Mouse (Mus musculus) stomach, embryonic 14.5 days (tissue): ENCODE data around the gene Rras. TPM values are rescaled to one million over a fixed set of nuclear protein-coding genes. Genes with fewer than 3 reads are reported as not detected.

Source experiments
- ATAC-seq: fragments of 200-750 bp; cut with Nextera tagmentation; 2 replicates; pipeline ENCODE4 v1.8.0; 2017; ENCODE audit warnings: low read depth, moderate TSS enrichment; ENCODE audit not compliant: insufficient number of reproducible peaks, insufficient read depth, low FRiP score
- H3K27ac ChIP-seq: fragments of 300-500 bp; sonication (generic); 2 replicates; pipeline ENCODE4 v1.5.1; 2014; ENCODE audit warnings: mild to moderate bottlenecking, low read length, moderate library complexity, mixed read lengths
- H3K27me3 ChIP-seq: fragments of 300-500 bp; sonication (generic); 2 replicates; pipeline ENCODE4 v1.6.1; 2014; ENCODE audit warnings: low read length, control low read depth, mixed read lengths; ENCODE audit not compliant: control insufficient read depth, insufficient read depth
- H3K36me3 ChIP-seq: fragments of 300-500 bp; sonication (generic); 2 replicates; pipeline ENCODE4 v1.6.1; 2014; ENCODE audit warnings: mild to moderate bottlenecking, control low read depth, low read length, moderate library complexity, mixed read lengths; ENCODE audit not compliant: control insufficient read depth, insufficient read depth
- H3K4me1 ChIP-seq: fragments of 300-500 bp; sonication (generic); 2 replicates; pipeline ENCODE4 v1.6.1; 2014; ENCODE audit warnings: low read length, control low read depth, mixed read lengths; ENCODE audit not compliant: control insufficient read depth, insufficient read depth
- H3K4me2 ChIP-seq: fragments of 300-500 bp; sonication (generic); replicated peaks from 2 replicates; pipeline ENCODE4 v1.6.1; 2014; ENCODE audit warnings: low read depth, low read length, control low read depth
- H3K4me3 ChIP-seq: fragments of 300-500 bp; sonication (generic); 2 replicates; pipeline ENCODE4 v1.5.1; 2014; ENCODE audit warnings: low read depth, low read length, control low read depth
- H3K9ac ChIP-seq: fragments of 300-500 bp; sonication (generic); replicated peaks from 2 replicates; pipeline ENCODE4 v1.6.1; 2014; ENCODE audit warnings: low read depth, mild to moderate bottlenecking, control low read depth, low read length, moderate library complexity, mixed read lengths
- H3K9me3 ChIP-seq: fragments of 300-500 bp; sonication (generic); 2 replicates; pipeline ENCODE4 v1.6.1; 2016; ENCODE audit warnings: low read depth, low read length, control low read depth; ENCODE audit not compliant: control insufficient read depth
- WGBS: fragments of 180-500 bp; shearing (Covaris S2); extraction: QIAGEN DNeasy Blood & Tissue Kit; methylation state at CpG from one replicate; pipeline ENCODE4 v1.1.7; 2014; 5-methylcytosine and 5-hydroxymethylcytosine counted together
- polyA plus RNA-seq: library from polyadenylated mRNA; unstranded; fragments of >200 nt; fragmentation: Nextera tagmentation; extraction: Ambion mirVana; gene quantifications from 2 replicates; pipeline ENCODE4 v1.2.1, GENCODE M21; 2014

Rras gene
- 71.0 and 75.0 TPM in 2 replicates for polyA plus RNA-seq

DNA sequence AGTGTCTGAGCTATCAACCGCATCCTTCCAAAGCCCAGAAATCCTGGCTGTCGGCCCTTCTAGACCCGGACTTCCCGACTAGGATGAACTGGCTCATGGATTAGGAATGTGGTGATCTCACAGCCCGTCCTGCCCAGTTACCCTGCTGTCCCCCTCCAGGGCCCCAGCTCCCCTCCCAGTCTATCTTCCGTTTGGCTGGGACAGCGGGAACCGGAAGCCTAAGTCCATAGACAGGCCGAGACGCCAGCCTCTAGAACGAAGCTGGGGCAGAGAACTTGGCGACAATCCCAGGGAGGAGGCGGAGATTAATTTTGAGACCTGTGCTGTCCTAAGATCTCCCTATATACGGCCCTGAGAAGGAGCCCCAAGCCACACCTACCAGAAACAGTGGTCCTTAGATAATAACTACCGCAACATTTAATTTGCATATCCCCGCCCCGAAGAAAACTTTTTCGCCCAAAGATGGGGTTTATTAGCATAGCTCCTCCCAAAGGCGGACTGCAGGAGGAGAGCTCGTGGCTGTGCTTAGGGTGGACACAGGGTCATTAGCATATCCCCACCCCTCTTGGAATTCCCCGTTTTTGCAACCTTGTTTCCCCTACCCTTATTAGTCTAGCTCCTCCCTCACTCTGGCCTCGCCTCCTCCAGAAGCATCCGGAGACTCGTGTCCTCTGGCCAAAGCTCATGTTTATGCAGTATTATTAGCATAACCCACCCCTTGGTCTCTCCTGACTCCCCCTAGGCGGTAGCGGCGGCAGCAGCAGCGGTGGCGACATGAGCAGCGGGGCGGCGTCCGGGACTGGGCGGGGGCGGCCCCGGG is at the start of gene Rras:
TSS of gene Rras (plus strand) at position 720 of the 820 bp plus-strand sequence.
- Histone ChIP-seq H3K27ac (peak within 1 kb of the TSS; percentile 99), H3K4me2 (peak within 1 kb of the TSS; percentile 66), H3K9me3 (no peaks in the 10 kb centered on the region), H3K9ac (peak within 1 kb of the TSS; percentile 59), H3K4me1 (peaks cover 15% of the 10 kb centered on the region; the same call in 1 of the 2 replicates), H3K27me3 (no peaks in the 10 kb centered on the region), H3K36me3 (peaks cover 14% of the 10 kb centered on the region), H3K4me3 (peak within 1 kb of the TSS; percentile 97)
- WGBS: under 1% methylated on average over 36 of the region's 36 CpGs
- peak; percentile 91 for ATAC-seq

DNA sequence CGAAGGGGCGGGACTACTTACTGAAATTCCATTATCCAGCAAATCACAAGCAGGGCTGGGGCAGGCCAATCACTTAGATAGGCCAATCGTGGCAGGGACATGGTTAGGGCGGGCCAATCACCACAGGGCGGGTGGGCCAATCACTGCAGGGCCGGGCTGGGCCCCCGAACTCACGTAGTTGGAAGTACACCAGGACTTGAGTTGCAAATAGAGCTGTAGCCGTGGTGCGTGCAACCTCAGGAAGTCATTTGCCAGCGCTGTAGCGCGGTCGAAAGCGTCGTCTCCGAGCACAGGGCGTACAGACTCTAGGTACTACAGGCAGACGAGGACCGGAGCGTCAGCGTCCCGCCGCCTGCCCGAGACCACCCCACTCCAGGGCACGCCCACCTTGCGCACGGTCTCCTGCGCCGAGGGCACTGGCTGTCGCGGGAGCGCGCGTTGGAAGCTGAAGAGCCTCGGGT is 47.5 kb upstream of the Rras start:
- Histone ChIP-seq H3K4me1 (peaks cover 11% of the 10 kb centered on the region), H3K9ac (peak overlapping the region; percentile 33; the same call in 1 of the 2 replicates), H3K27ac (peak overlapping the region; percentile 77; the same call in 1 of the 2 replicates), H3K9me3 (no peaks in the 10 kb centered on the region), H3K27me3 (no peaks in the 10 kb centered on the region), H3K4me2 (peak overlapping the region; percentile 76), H3K36me3 (peaks cover 7% of the 10 kb centered on the region), H3K4me3 (peak overlapping the region; percentile 45)
- ATAC-seq: peak; percentile 94
- under 1% methylated on average over 36 of the region's 36 CpGs for WGBS

DNA sequence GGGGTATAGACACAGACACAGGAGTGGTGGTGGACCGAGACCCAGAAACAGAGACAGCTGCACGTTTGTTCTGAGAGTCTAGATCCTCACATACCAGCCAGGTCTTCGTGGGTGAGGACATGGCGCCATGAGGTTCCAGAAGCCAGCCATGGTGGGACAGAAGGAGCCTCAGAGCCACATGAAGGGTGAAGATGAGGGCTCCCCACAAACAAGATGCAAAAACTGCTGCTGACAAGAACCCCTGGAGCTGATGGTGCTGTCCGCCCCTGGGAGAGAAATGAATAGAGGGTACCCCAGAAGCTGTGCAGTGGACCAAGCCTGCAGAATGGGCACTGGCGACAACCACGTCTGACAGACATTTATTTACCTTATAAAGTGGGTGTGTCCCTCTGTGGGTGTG is 46.6 kb upstream of the Rras start:
- Histone ChIP-seq H3K4me3 (peak overlapping the region; percentile 45), H3K36me3 (peaks cover 7% of the 10 kb centered on the region), H3K4me2 (peak overlapping the region; percentile 76), H3K9me3 (no peaks in the 10 kb centered on the region), H3K27me3 (no peaks in the 10 kb centered on the region), H3K9ac (no peak overlapping the region), H3K4me1 (peaks cover 11% of the 10 kb centered on the region), H3K27ac (no peak overlapping the region)
- WGBS: 62% methylated on average over 7 of the region's 7 CpGs
- no peak for ATAC-seq

- no peak for ATAC-seq
- H3K27ac ChIP-seq: peak overlapping the region; percentile 69
- peak overlapping the region; percentile 64 for H3K4me2 ChIP-seq
- H3K36me3 ChIP-seq: peaks cover 26% of the 10 kb centered on the region
- peak overlapping the region; percentile 36 for H3K9ac ChIP-seq
- 37% methylated on average over 14 of the region's 14 CpGs for WGBS
- H3K27me3 ChIP-seq: no peaks in the 10 kb centered on the region
- H3K4me1 ChIP-seq: peaks cover 11% of the 10 kb centered on the region
- H3K9me3 ChIP-seq: no peaks in the 10 kb centered on the region
- H3K4me3 ChIP-seq: peak overlapping the region; percentile 47
These were observed 44.2 kb upstream of the Rras start for GRCm38 (mm10) chr7:44973415-44974130.

- H3K36me3 ChIP-seq: peaks cover 36% of the 10 kb centered on the region
- H3K9ac ChIP-seq: peak within 1 kb of the TSS; percentile 36
- peak within 1 kb of the TSS; percentile 47 for H3K4me3 ChIP-seq
- H3K4me1 ChIP-seq: peaks cover 11% of the 10 kb centered on the region
- peak within 1 kb of the TSS; percentile 64 for H3K4me2 ChIP-seq
- 3% methylated on average over 22 of the region's 22 CpGs for WGBS
- peak; percentile 40; the same call in 1 of the 2 replicates for ATAC-seq
- no peaks in the 10 kb centered on the region for H3K9me3 ChIP-seq
- peak within 1 kb of the TSS; percentile 82 for H3K27ac ChIP-seq
- no peaks in the 10 kb centered on the region for H3K27me3 ChIP-seq
These were observed 43.2 kb upstream of the Rras start, which contains the start of gene Cpt1c for GRCm38 (mm10) chr7:44974383-44975116. Cpt1c (minus strand) TSS chr7:44974851.

- 22% methylated on average over 6 of the region's 6 CpGs for WGBS
- Histone ChIP-seq H3K9ac (no peak overlapping the region), H3K4me1 (peaks cover 11% of the 10 kb centered on the region), H3K36me3 (peaks cover 41% of the 10 kb centered on the region), H3K4me2 (peak overlapping the region; percentile 64; the same call in 1 of the 2 replicates), H3K27me3 (no peaks in the 10 kb centered on the region), H3K27ac (peak overlapping the region; percentile 82; the same call in 1 of the 2 replicates), H3K4me3 (no peak overlapping the region), H3K9me3 (no peaks in the 10 kb centered on the region)
- no peak for ATAC-seq
These were observed 42.7 kb upstream of the Rras start for GRCm38 (mm10) chr7:44975117-44975419.

GRCm38 (mm10) chr7:44978300-44978699 is 39.5 kb upstream of the Rras start:
- ATAC-seq: no peak
- H3K27me3 ChIP-seq: no peaks in the 10 kb centered on the region
- H3K36me3 ChIP-seq: peaks cover 68% of the 10 kb centered on the region
- no peak overlapping the region for H3K27ac ChIP-seq
- no peak overlapping the region for H3K4me2 ChIP-seq
- peaks cover 4% of the 10 kb centered on the region; the same call in 1 of the 2 replicates for H3K4me1 ChIP-seq
- H3K4me3 ChIP-seq: no peak overlapping the region
- H3K9ac ChIP-seq: no peak overlapping the region
- WGBS: 89% methylated on average over 3 of the region's 3 CpGs
- H3K9me3 ChIP-seq: no peaks in the 10 kb centered on the region

GRCm38 (mm10) chr7:44981539-44981938 is 36.2 kb upstream of the Rras start:
- no peak overlapping the region for H3K4me3 ChIP-seq
- WGBS: 92% methylated on average over 8 of the region's 8 CpGs
- H3K4me1 ChIP-seq: peaks cover 16% of the 10 kb centered on the region
- H3K4me2 ChIP-seq: no peak overlapping the region
- no peak overlapping the region for H3K9ac ChIP-seq
- H3K27ac ChIP-seq: no peak overlapping the region
- no peaks in the 10 kb centered on the region for H3K9me3 ChIP-seq
- ATAC-seq: no peak
- peaks cover 66% of the 10 kb centered on the region for H3K36me3 ChIP-seq
- no peaks in the 10 kb centered on the region for H3K27me3 ChIP-seq
